Mouse (Mus musculus) kidney, embryonic 16.5 days (tissue): ENCODE results near the gene Tmem210. TPM values are rescaled to one million over a fixed set of nuclear protein-coding genes. Genes with fewer than 3 reads are reported as not detected.

Experiments used
- ATAC-seq: fragments of 200-750 bp; cut with Nextera tagmentation; 2 replicates; pipeline ENCODE4 v1.8.0; 2017; ENCODE audit warnings: moderate TSS enrichment; ENCODE audit not compliant: low FRiP score, low TSS enrichment
- H3K27ac ChIP-seq: fragments of 300-500 bp; sonication (generic); 2 replicates; pipeline ENCODE4 v1.5.1; 2014; ENCODE audit warnings: low read length
- H3K27me3 ChIP-seq: fragments of 300-500 bp; sonication (generic); 2 replicates; pipeline ENCODE4 v1.6.1; 2014; ENCODE audit warnings: low read length, control low read depth, mixed read lengths; ENCODE audit not compliant: insufficient read depth
- H3K36me3 ChIP-seq: fragments of 300-500 bp; sonication (generic); 2 replicates; pipeline ENCODE4 v1.6.1; 2014; ENCODE audit warnings: low read length, control low read depth, mixed read lengths; ENCODE audit not compliant: insufficient read depth
- H3K4me1 ChIP-seq: fragments of 300-500 bp; sonication (generic); 2 replicates; pipeline ENCODE4 v1.6.1; 2014; ENCODE audit warnings: low read length, control low read depth, mixed read lengths; ENCODE audit not compliant: insufficient read depth
- H3K4me2 ChIP-seq: fragments of 300-500 bp; sonication (generic); replicated peaks from 2 replicates; pipeline ENCODE4 v1.6.1; 2014; ENCODE audit warnings: low read depth, low read length
- H3K4me3 ChIP-seq: fragments of 300-500 bp; sonication (generic); 2 replicates; pipeline ENCODE4 v1.5.1; 2014; ENCODE audit warnings: mild to moderate bottlenecking, low read length
- H3K9ac ChIP-seq: fragments of 300-500 bp; sonication (generic); replicated peaks from 2 replicates; pipeline ENCODE4 v1.6.1; 2014; ENCODE audit warnings: low read length
- H3K9me3 ChIP-seq: fragments of 300-500 bp; sonication (generic); 2 replicates; pipeline ENCODE4 v1.6.1; 2016; ENCODE audit warnings: low read length, control low read depth
- WGBS: fragments of 180-500 bp; shearing (Covaris S2); extraction: QIAGEN DNeasy Blood & Tissue Kit; methylation state at CpG from one replicate; pipeline ENCODE4 v1.1.7; 2014; 5-methylcytosine and 5-hydroxymethylcytosine counted together
- polyA plus RNA-seq: library from polyadenylated mRNA; unstranded; fragments of >200 nt; fragmentation: Nextera tagmentation; extraction: Ambion mirVana; gene quantifications from 2 replicates; pipeline ENCODE4 v1.2.1, GENCODE M21; 2015

The Tmem210 gene
- polyA plus RNA-seq, 1 experiment from 2014 or later = not detected

- H3K4me3 ChIP-seq = no peak overlapping the region
- peak; percentile 60; the same call in 1 of the 2 replicates for ATAC-seq
- WGBS = 68% methylated on average over 13 of the region's 13 CpGs
- H3K27me3 ChIP-seq = no peaks in the 10 kb centered on the region
- no peak overlapping the region for H3K9ac ChIP-seq
- H3K9me3 ChIP-seq = no peaks in the 10 kb centered on the region
- H3K27ac ChIP-seq = no peak overlapping the region
- no peak overlapping the region for H3K4me2 ChIP-seq
- peaks cover 89% of the 10 kb centered on the region for H3K36me3 ChIP-seq
- peaks cover 1% of the 10 kb centered on the region; the same call in 1 of the 2 replicates for H3K4me1 ChIP-seq
These were observed 8.7 kb upstream of the Tmem210 start for GRCm38 (mm10) chr2:25278928-25279882.

- H3K9me3 ChIP-seq = no peaks in the 10 kb centered on the region
- H3K4me1 ChIP-seq = peaks cover 5% of the 10 kb centered on the region; the same call in 1 of the 2 replicates
- no peak for ATAC-seq
- peaks cover 27% of the 10 kb centered on the region for H3K27me3 ChIP-seq
- H3K27ac ChIP-seq = no peak overlapping the region
- peaks cover 46% of the 10 kb centered on the region for H3K36me3 ChIP-seq
- no peak overlapping the region for H3K4me3 ChIP-seq
- no peak overlapping the region for H3K4me2 ChIP-seq
- 91% methylated on average over 2 of the region's 2 CpGs for WGBS
- no peak overlapping the region for H3K9ac ChIP-seq
These were observed 2.4 kb upstream of the Tmem210 start for GRCm38 (mm10) chr2:25285551-25285950.

GRCm38 (mm10) chr2:25286314-25286713, 1.6 kb upstream of the Tmem210 start:
- Histone ChIP-seq H3K36me3 (peaks cover 40% of the 10 kb centered on the region), H3K9me3 (no peaks in the 10 kb centered on the region), H3K4me3 (no peak overlapping the region), H3K27ac (peak overlapping the region; percentile 35; the same call in 1 of the 2 replicates), H3K27me3 (peaks cover 35% of the 10 kb centered on the region), H3K4me1 (peaks cover 12% of the 10 kb centered on the region; the same call in 1 of the 2 replicates), H3K9ac (no peak overlapping the region), H3K4me2 (no peak overlapping the region)
- WGBS = 74% methylated on average over 1 of the region's 1 CpGs
- no peak for ATAC-seq

GRCm38 (mm10) chr2:25286837-25287636, 908 bp upstream of the Tmem210 start:
- peaks cover 17% of the 10 kb centered on the region for H3K4me1 ChIP-seq
- H3K36me3 ChIP-seq = peaks cover 36% of the 10 kb centered on the region
- no peak overlapping the region for H3K9ac ChIP-seq
- H3K9me3 ChIP-seq = no peaks in the 10 kb centered on the region
- peaks cover 42% of the 10 kb centered on the region for H3K27me3 ChIP-seq
- WGBS = 45% methylated on average over 7 of the region's 7 CpGs
- peak overlapping the region; percentile 63; the same call in 1 of the 2 replicates for H3K27ac ChIP-seq
- peak; percentile 24; the same call in 1 of the 2 replicates for ATAC-seq
- H3K4me3 ChIP-seq = no peak overlapping the region
- H3K4me2 ChIP-seq = no peak overlapping the region

GRCm38 (mm10) chr2:25288734-25289345, 895 bp downstream of the Tmem210 start:
- Histone ChIP-seq H3K4me1 (peaks cover 24% of the 10 kb centered on the region), H3K4me2 (no peak overlapping the region), H3K9me3 (no peaks in the 10 kb centered on the region), H3K27me3 (peaks cover 55% of the 10 kb centered on the region), H3K9ac (no peak overlapping the region), H3K27ac (no peak overlapping the region), H3K36me3 (peaks cover 21% of the 10 kb centered on the region), H3K4me3 (no peak overlapping the region)
- 84% methylated on average over 7 of the region's 7 CpGs for WGBS
- no peak for ATAC-seq

- H3K4me2 ChIP-seq = peak within 1 kb of the TSS; percentile 37
- H3K4me3 ChIP-seq = peak within 1 kb of the TSS; percentile 16
- peaks cover 13% of the 10 kb centered on the region for H3K36me3 ChIP-seq
- no peak within 1 kb of the TSS for H3K9ac ChIP-seq
- H3K4me1 ChIP-seq = peaks cover 24% of the 10 kb centered on the region
- no peak within 1 kb of the TSS for H3K27ac ChIP-seq
- WGBS = 9% methylated on average over 11 of the region's 11 CpGs
- no peak for ATAC-seq
- H3K27me3 ChIP-seq = peaks cover 55% of the 10 kb centered on the region
- H3K9me3 ChIP-seq = no peaks in the 10 kb centered on the region
These were observed 1.7 kb downstream of the Tmem210 start, which contains the start of gene Lrrc26 for GRCm38 (mm10) chr2:25289651-25290050. TSS of gene Lrrc26 (plus strand) at chr2:25289915.

GRCm38 (mm10) chr2:25290101-25290815, 2.3 kb downstream of the Tmem210 start:
- Histone ChIP-seq H3K9me3 (no peaks in the 10 kb centered on the region), H3K27me3 (peaks cover 60% of the 10 kb centered on the region), H3K36me3 (peaks cover 7% of the 10 kb centered on the region), H3K4me3 (peak overlapping the region; percentile 16), H3K4me1 (peaks cover 24% of the 10 kb centered on the region), H3K4me2 (peak overlapping the region; percentile 37), H3K27ac (no peak overlapping the region), H3K9ac (no peak overlapping the region)
- ATAC-seq = no peak
- WGBS = 1% methylated on average over 54 of the region's 54 CpGs

- no peak for ATAC-seq
- peak overlapping the region; percentile 37 for H3K4me2 ChIP-seq
- peak overlapping the region; percentile 16 for H3K4me3 ChIP-seq
- peaks cover 24% of the 10 kb centered on the region for H3K4me1 ChIP-seq
- peaks cover 2% of the 10 kb centered on the region; the same call in 1 of the 2 replicates for H3K36me3 ChIP-seq
- H3K27me3 ChIP-seq = peaks cover 62% of the 10 kb centered on the region
- no peak overlapping the region for H3K9ac ChIP-seq
- no peak overlapping the region for H3K27ac ChIP-seq
- WGBS = under 1% methylated on average over 18 of the region's 18 CpGs
- no peaks in the 10 kb centered on the region for H3K9me3 ChIP-seq
These were observed 2.8 kb downstream of the Tmem210 start for GRCm38 (mm10) chr2:25290816-25291130.
